In genomic region chr15:60824751-60825227, GRCm38 (mm10) we compare ENCODE assay signal across 8 mouse cellular contexts. TPM values are rescaled to one million over a fixed set of nuclear protein-coding genes. Genes with fewer than 3 reads are reported as not detected.
DNase-seq lines count a peak whose midpoint lies in the region; ATAC-seq and TF ChIP-seq lines count a peak whose summit lies in the region.

No protein-coding gene starts in this region.

- ATAC-seq in heart, embryonic 13.5 days (ENCODE audit: extremely low read depth, insufficient number of reproducible peaks, low FRiP score, low TSS enrichment): peak; percentile 88
- peak; percentile 92 for ATAC-seq in liver, embryonic 11.5 days (replicated peaks; ENCODE audit: low FRiP score)

- peak overlapping the region; percentile 90 for H3K9ac ChIP-seq in heart, embryonic 13.5 days
- H3K9ac ChIP-seq in liver, embryonic 11.5 days (ENCODE audit: low read depth, low read length): peak overlapping the region; percentile 69

- no peak for TF ChIP-seq POLR2A in myocyte (IDR thresholded peaks at IDR 0.05; ENCODE audit: insufficient read length, low read depth)

- DNase-seq in 3134 (ENCODE audit: extremely low read depth, insufficient read length, low spot score): peak; percentile 6
- DNase-seq in brain, embryonic 18.5 days (ENCODE audit: low read depth, low spot score): peak; percentile 74
- peak; percentile 97 for DNase-seq in kidney, postnatal 10 days
- DNase-seq in liver, embryonic 11.5 days (ENCODE audit: low spot score): peak; percentile 82
- DNase-seq in spleen, postnatal 4 days (ENCODE audit: low spot score in 2 of 2): peak; percentile 85 to 91

- H3K27me3 ChIP-seq in erythroblast, embryonic 14.5 days (ENCODE audit: control insufficient read depth): peaks cover 31% of the 10 kb centered on the region
- no peaks in the 10 kb centered on the region for H3K27me3 ChIP-seq in heart, embryonic 13.5 days (replicated peaks)
- no peaks in the 10 kb centered on the region for H3K27me3 ChIP-seq in liver, embryonic 11.5 days (replicated peaks; ENCODE audit: control insufficient read depth, insufficient read depth, low read length)
- H3K27me3 ChIP-seq in myocyte (ENCODE audit: control insufficient read depth, insufficient read depth, insufficient read length): peaks cover 14% of the 10 kb centered on the region

- peak overlapping the region; percentile 99 for H3K4me2 ChIP-seq in heart, embryonic 13.5 days
- H3K4me2 ChIP-seq in liver, embryonic 11.5 days: peak overlapping the region; percentile 96
- H3K4me2 ChIP-seq in myocyte (ENCODE audit: low read depth): peak overlapping the region; percentile 96

- H3ac ChIP-seq in myocyte (ENCODE audit: control insufficient read depth, insufficient read length): no peak overlapping the region

- no peaks in the 10 kb centered on the region for H3K9me3 ChIP-seq in erythroblast, embryonic 14.5 days (ENCODE audit: control insufficient read depth, low read length)
- no peaks in the 10 kb centered on the region for H3K9me3 ChIP-seq in heart, embryonic 13.5 days
- H3K9me3 ChIP-seq in liver, embryonic 11.5 days (ENCODE audit: control insufficient read depth, low read length): no peaks in the 10 kb centered on the region

- H3K79me2 ChIP-seq in myocyte (ENCODE audit: control insufficient read depth, insufficient read depth): no peaks in the 10 kb centered on the region

- no peaks in the 10 kb centered on the region for H3K36me3 ChIP-seq in erythroblast, embryonic 14.5 days (ENCODE audit: control insufficient read depth)
- peaks cover 8% of the 10 kb centered on the region for H3K36me3 ChIP-seq in heart, embryonic 13.5 days
- H3K36me3 ChIP-seq in liver, embryonic 11.5 days (ENCODE audit: control insufficient read depth, insufficient read depth, low read length): no peaks in the 10 kb centered on the region
- no peaks in the 10 kb centered on the region for H3K36me3 ChIP-seq in myocyte (ENCODE audit: control insufficient read depth, insufficient read depth)

- peak overlapping the region; percentile 88 for H3K27ac ChIP-seq in heart, embryonic 13.5 days (replicated peaks)
- peak overlapping the region; percentile 28; the same call in 1 of the 2 replicates for H3K27ac ChIP-seq in liver, embryonic 11.5 days (ENCODE audit: low read depth, low read length)

- H3K4me1 ChIP-seq in erythroblast, embryonic 14.5 days (ENCODE audit: control insufficient read depth): peaks cover 24% of the 10 kb centered on the region
- peaks cover 17% of the 10 kb centered on the region for H3K4me1 ChIP-seq in heart, embryonic 13.5 days
- peaks cover 2% of the 10 kb centered on the region; the same call in 1 of the 2 replicates for H3K4me1 ChIP-seq in liver, embryonic 11.5 days (replicated peaks; ENCODE audit: control insufficient read depth, insufficient read depth, low read length)

- peak overlapping the region; percentile 65 for H3K4me3 ChIP-seq in erythroblast, embryonic 14.5 days (replicated peaks)
- peak overlapping the region; percentile 74 for H3K4me3 ChIP-seq in heart, embryonic 13.5 days
- peak overlapping the region; percentile 72 for H3K4me3 ChIP-seq in liver, embryonic 11.5 days (ENCODE audit: low read depth, low read length)
- peak overlapping the region; percentile 27 for H3K4me3 ChIP-seq in myocyte

- under 1% methylated on average over 32 of the region's 32 CpGs for WGBS in heart, embryonic 13.5 days
- under 1% methylated on average over 32 of the region's 32 CpGs for WGBS in liver, embryonic 11.5 days

TF ChIP-seq in myocyte, 11 proteins besides CTCF, POLR2A, EP300 and RAD21:
- TF ChIP-seq TCF12 (IDR thresholded peaks at IDR 0.05; ENCODE audit: insufficient read depth, poor library complexity, severe bottlenecking) (no peak), POLR2AphosphoS2 (IDR thresholded peaks at IDR 0.05; ENCODE audit: insufficient read length, low read depth) (no peak), REST (IDR thresholded peaks at IDR 0.05; ENCODE audit: insufficient read depth, insufficient read length) (no peak)

RNA-seq across cellular contexts. Expression of gene Fam84b, which starts 28.8 kb away (rescaled TPM):
- 0.01 TPM in 1 of 2 replicates, not detected in the other for polyA plus RNA-seq in erythroblast, embryonic 14.5 days (2012)
- 5.1 and 5.2 TPM in 2 replicates for polyA plus RNA-seq in heart, embryonic 13.5 days (2015; fragmentation: Nextera tagmentation; extraction: Ambion mirVana)
- polyA plus RNA-seq in liver, embryonic 11.5 days (2014; fragmentation: Nextera tagmentation; extraction: Ambion mirVana): 10.7 and 11.4 TPM in 2 replicates
- 0.02 TPM for polyA plus RNA-seq in myocyte (2012; fragmentation: generic; extraction: Trizol)

Comparison
In these comparisons a context has a peak if more than half of its experiments do, and no peak if none do; other contexts are left out.
1. Peak in every context shown above with its lines: DNase-seq, ATAC-seq, H3K4me3 ChIP-seq and H3K27ac ChIP-seq.
2. DNase-seq: peak in every context shown above with its lines; median percentile 97 in kidney, postnatal 10 days; 88 in spleen, postnatal 4 days; 82 in liver, embryonic 11.5 days; 74 in brain, embryonic 18.5 days; 6 in 3134.